Mouse (Mus musculus) activated CD4-positive, CD25-positive, alpha-beta regulatory T cell, adult 9 weeks (primary cell): ENCODE measurements around the gene Rpl36a. TPM values are rescaled to one million over a fixed set of nuclear protein-coding genes. Genes with fewer than 3 reads are reported as not detected.

ENCODE experiments used
- polyA plus RNA-seq: library from polyadenylated mRNA; unstranded; fragments of 100-300 nt; shearing (Covaris generic); gene quantifications from one replicate; pipeline ENCODE4 v1.2.1, GENCODE M21; 2017

Rpl36a gene
- 358 TPM for polyA plus RNA-seq

DNA sequence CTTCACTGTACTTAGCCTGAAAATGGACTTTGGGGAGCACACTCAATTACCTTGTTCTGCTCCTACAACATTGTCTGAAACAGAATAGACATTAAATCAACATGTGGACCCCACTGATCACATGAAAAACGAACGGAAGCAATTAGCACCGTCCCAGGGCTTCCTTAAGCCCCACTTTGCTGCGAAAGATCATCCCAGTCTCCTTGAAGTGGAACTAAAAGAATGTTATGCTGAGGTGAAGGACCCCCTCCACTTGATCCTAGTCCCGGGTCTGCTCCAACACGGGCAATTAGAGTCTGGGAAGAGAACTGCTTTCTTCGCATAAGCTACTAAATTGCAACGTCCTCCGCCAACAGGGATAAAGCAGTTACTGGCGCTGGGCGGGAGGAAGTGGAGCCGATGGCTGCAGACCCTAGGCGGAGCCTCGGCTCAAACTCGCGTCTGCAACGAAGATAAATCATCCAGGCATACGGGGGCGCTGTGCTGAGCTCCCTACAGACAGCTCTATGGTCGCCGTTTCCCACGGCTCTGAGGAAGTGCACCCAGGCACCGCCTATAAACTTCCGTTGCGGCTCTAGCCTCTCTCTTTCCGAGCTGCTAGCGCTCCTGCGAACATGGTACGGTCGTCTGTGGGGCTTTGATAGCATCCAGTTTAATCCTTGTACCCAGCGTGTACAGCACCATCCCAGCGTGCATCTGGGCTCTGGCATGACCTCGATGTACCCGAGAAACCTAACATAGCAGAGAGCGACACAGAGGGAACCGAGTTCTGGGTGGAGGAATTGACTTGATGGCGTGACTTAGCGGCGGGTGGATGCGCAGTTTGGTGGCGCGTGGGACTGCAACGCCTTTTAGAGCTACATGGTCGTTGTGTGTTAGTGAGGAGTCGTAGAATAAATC lies at the start of gene Rpl36a:
Rpl36a (plus strand) TSS at position 552 of the 900 bp plus-strand sequence.

DNA sequence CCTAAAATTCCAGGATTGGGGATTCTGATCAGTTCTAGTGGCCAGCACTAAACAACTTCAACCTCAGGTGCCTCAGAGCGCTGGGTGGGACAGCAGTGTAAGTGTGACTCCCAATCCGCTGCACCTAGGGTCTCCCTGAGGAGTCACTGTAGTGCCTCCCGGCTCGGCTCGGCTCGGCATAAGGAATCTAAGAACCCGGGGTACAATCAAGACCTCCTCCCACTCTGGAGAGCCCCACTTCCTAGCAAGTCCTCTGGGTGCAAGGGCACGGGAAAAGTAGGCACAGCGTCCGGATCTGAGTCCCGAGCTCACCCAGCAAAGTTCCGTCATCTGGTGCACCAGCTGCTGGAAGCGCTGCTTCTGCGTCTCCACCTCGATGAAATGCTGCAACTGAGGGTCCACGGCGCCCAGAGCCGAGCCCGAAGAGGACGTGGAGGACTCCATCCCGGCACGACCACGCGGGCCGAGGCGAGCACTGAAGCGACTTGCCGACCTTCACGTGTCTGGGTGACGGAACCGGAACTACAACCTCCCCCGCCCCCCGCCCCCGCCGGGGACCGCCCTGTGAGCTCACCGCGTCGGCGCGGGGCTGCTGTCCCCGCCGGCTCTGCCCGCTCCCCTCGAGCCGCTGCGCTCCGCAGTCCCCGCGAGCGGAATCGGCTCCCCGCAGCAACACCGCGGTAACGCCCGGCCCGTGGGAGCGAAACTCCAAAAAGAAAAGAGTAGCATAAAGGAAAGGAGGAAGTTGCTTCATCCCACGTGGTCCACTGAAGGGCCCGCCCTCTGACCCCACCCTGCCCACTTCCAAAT lies 44.1 kb upstream of the Rpl36a start, which contains the start of gene Timm8a1:
Timm8a1 (minus strand) TSS at position 721 of the 810 bp plus-strand sequence.

GRCm38 (mm10) chrX:134582888-134583669 lies 2.4 kb upstream of the Rpl36a start, which contains the start of gene Btk:
Btk (minus strand) TSS chrX:134583570.

GRCm38 (mm10) chrX:134600659-134601379 lies 15.4 kb downstream of the Rpl36a start, which contains the start of the genes Gla and Hnrnph2:
Gla (minus strand) TSS chrX:134601125.
Hnrnph2 (plus strand) TSS chrX:134601179.

Other genes starting within 250 kb of the Rpl36a start
- not detected for gene Drp2, start 181.1 kb upstream of the Rpl36a start, polyA plus RNA-seq
- not detected for gene Taf7l, start 109.2 kb upstream of the Rpl36a start, polyA plus RNA-seq
- gene Timm8a1, start 43.8 kb upstream of the Rpl36a start, polyA plus RNA-seq: 41.4 TPM
- gene Btk, start 2.1 kb upstream of the Rpl36a start, polyA plus RNA-seq: 1.1 TPM
- gene Gla, start 15.5 kb downstream of the Rpl36a start, polyA plus RNA-seq: 6.0 TPM
- 129 TPM for gene Hnrnph2, start 15.5 kb downstream of the Rpl36a start, polyA plus RNA-seq
- 0.73 TPM for gene Armcx4, start 100.9 kb downstream of the Rpl36a start, polyA plus RNA-seq
- 2.9 TPM for gene Armcx1, start 132.3 kb downstream of the Rpl36a start, polyA plus RNA-seq
- gene Armcx6, start 165.8 kb downstream of the Rpl36a start, polyA plus RNA-seq: 2.6 TPM
- gene Armcx3, start 170.9 kb downstream of the Rpl36a start, polyA plus RNA-seq: 20.6 TPM
- gene Armcx2, start 223.6 kb downstream of the Rpl36a start, polyA plus RNA-seq: 13.9 TPM